Mouse (Mus musculus): ENCODE measurements around the gene Hdhd5. TPM values are rescaled to one million over a fixed set of nuclear protein-coding genes. Genes with fewer than 3 reads are reported as not detected.

Hdhd5 gene
- polyA plus RNA-seq (2012) = 6.3 and 7.3 TPM in 2 replicates

GRCm38 (mm10) chr6:120531020-120531965, at the start of gene Hdhd5:
Gene Hdhd5 (minus strand): TSS chr6:120531319.

GRCm38 (mm10) chr6:120493374-120494181, 37.5 kb downstream of the Hdhd5 start, which contains the start of gene Tmem121b:
Gene Tmem121b (minus strand): TSS chr6:120493807.

GRCm38 (mm10) chr6:120463086-120463871, 67.8 kb downstream of the Hdhd5 start, which contains the start of gene Il17ra:
Gene Il17ra (plus strand): TSS chr6:120463247.

Other genes with a start within 250 kb of the Hdhd5 start
- gene D330020A13Rik, start 237.0 kb downstream of the Hdhd5 start, polyA plus RNA-seq (2012) = 0.09 TPM in 1 of 2 replicates, not detected in the other
- 0.02 and 0.06 TPM in 2 replicates for gene B4galnt3, start 236.8 kb downstream of the Hdhd5 start, polyA plus RNA-seq (2012)
- gene Kdm5a, start 167.2 kb downstream of the Hdhd5 start, polyA plus RNA-seq (2012) = 18.1 and 25.7 TPM in 2 replicates
- gene Ccdc77, start 166.9 kb downstream of the Hdhd5 start, polyA plus RNA-seq (2012) = 2.9 and 4.2 TPM in 2 replicates
- gene Il17ra, start 68.1 kb downstream of the Hdhd5 start, polyA plus RNA-seq (2012) = 70.6 and 82.0 TPM in 2 replicates
- gene Tmem121b, start 37.5 kb downstream of the Hdhd5 start, polyA plus RNA-seq (2012) = 3.4 and 5.6 TPM in 2 replicates
- 4.3 and 6.2 TPM in 2 replicates for gene Cecr2, start 135.1 kb upstream of the Hdhd5 start, polyA plus RNA-seq (2012)
- gene Slc25a18, start 242.3 kb upstream of the Hdhd5 start, polyA plus RNA-seq (2012) = 0.02 TPM in 1 of 2 replicates, not detected in the other

All from megakaryocyte-erythroid progenitor cell, adult 5 weeks (primary cell).